Mouse (Mus musculus): ENCODE data around the gene Xpo5. TPM values are rescaled to one million over a fixed set of nuclear protein-coding genes. Genes with fewer than 3 reads are reported as not detected.

Gene Xpo5
- total and polyA plus RNA-seq, 3 experiments = 47.5 to 93.4 (median 82.7) TPM

DNA sequence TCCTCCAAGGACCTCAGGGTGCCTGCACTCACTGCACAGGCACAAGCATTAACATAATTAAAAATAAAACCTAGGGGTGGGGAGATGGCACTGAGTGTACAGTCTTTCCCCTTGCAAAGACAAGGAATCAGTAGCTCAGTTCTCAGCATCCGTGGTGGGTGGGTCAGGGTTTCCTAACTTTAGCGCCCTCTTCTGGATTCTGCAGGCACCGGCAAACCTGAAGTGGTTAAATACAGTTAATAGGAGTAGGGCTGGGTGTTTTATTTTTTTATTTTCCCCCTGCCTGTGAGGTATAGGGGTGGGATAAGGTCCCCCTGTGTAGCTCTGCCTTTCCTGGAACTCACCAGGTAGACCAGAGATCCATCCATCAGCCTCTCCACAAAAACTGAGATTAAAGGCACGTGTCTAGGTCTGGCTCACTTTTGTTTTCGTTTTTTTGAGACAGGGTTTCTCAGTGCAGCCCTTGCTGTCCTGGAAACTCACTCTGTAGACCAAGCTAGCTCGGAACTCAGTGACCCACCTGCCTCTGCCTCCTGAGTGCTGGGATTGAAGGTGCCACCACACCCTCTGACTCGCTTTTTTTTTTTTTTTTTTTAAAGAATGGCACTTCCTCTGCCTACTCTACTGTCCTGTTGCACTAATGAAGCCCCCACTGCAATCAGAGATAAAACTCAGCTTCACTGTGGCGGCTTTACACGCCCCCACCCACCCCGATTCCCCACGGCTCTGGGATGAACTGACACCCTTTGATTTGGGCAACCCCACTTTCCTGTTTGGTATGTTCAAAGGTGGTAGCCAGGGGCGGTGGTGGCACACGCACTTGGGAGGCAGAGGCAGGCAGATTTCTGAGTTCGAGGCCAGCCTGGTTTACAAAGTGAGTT is 50.2 kb downstream of the Xpo5 start:
- no peaks in the 10 kb centered on the region for H3K9me3 ChIP-seq (replicated peaks; ENCODE audit: insufficient read depth, low read length)
- peak; percentile 84 for DNase-seq (ENCODE audit: low read depth, low spot score)
- TF ChIP-seq MAX (IDR thresholded peaks at IDR 0.05; ENCODE audit: low read length) (no peak; the same call in 1 of the 2 replicates), CTCF (IDR thresholded peaks at IDR 0.05 in 2 of 3, conservative IDR thresholded peaks at IDR 0.05 in 1 of 3; ENCODE audit: control insufficient read depth in 1 of 3, insufficient read depth in 1 of 3, low read depth in 2 of 3, low read length in 3 of 3, poor library complexity in 1 of 3, severe bottlenecking in 1 of 3) (peak; percentile 71 to 74 (median 72)), ZNF384 (IDR thresholded peaks at IDR 0.05; ENCODE audit: low read depth, low read length) (peak; percentile 84), MAFK (IDR thresholded peaks at IDR 0.05; ENCODE audit: borderline replicate concordance, low read depth, low read length) (no peak), ZKSCAN1 (IDR thresholded peaks at IDR 0.05; ENCODE audit: low read depth, low read length) (0 out of 2 replicates have a peak, but pooled peaks have one; percentile 11), ZMIZ1 (IDR thresholded peaks at IDR 0.05; ENCODE audit: low read depth, low read length) (no peak), RAD21 (IDR thresholded peaks at IDR 0.05; ENCODE audit: low read depth, low read length) (peak; percentile 35), MYC (IDR thresholded peaks at IDR 0.05; ENCODE audit: low read depth, low read length) (0 out of 2 replicates have a peak, but pooled peaks have one; percentile 12), JUND (IDR thresholded peaks at IDR 0.05; ENCODE audit: low read depth, low read length) (no peak), SIN3A (IDR thresholded peaks at IDR 0.05; ENCODE audit: low read length) (peak; percentile 63), SMC3 (IDR thresholded peaks at IDR 0.05; ENCODE audit: low read depth, low read length) (peak; percentile 53), HCFC1 (IDR thresholded peaks at IDR 0.05; ENCODE audit: low read depth, low read length) (0 out of 2 replicates have a peak, but pooled peaks have one; percentile 32), USF1 (IDR thresholded peaks at IDR 0.05; ENCODE audit: low read depth, low read length) (no peak), MXI1 (IDR thresholded peaks at IDR 0.05; ENCODE audit: low read depth, low read length) (peak; percentile 69; the same call in 1 of the 2 replicates), CHD2 (IDR thresholded peaks at IDR 0.05; ENCODE audit: low read length) (no peak), POLR2A (IDR thresholded peaks at IDR 0.05; ENCODE audit: control insufficient read depth in 1 of 2, insufficient read depth in 1 of 2, low read depth in 1 of 2, low read length in 2 of 2, poor library complexity in 1 of 2) (peak in 1 of 2 experiments; percentile 53; a peak in 2 of 4 replicates), MYB (IDR thresholded peaks at IDR 0.05; ENCODE audit: low read depth, low read length) (no peak), ZC3H11A (IDR thresholded peaks at IDR 0.05; ENCODE audit: low read depth, low read length) (peak; percentile 35)
- H3K4me3 ChIP-seq (ENCODE audit: control insufficient read depth in 1 of 2, insufficient read depth in 1 of 2, low read depth in 2 of 2, low read length in 2 of 2) = peak overlapping the region; percentile 64 to 66
- H3K27me3 ChIP-seq (ENCODE audit: control insufficient read depth in 1 of 2, insufficient read depth in 2 of 2, low read length in 2 of 2) = no peaks in the 10 kb centered on the region
- peaks cover 0 to 4% of the 10 kb centered on the region in 2 experiments; a peak in 2 of 4 replicates for H3K36me3 ChIP-seq (ENCODE audit: control insufficient read depth in 1 of 2, insufficient read depth in 2 of 2, low read length in 2 of 2)
- H3K79me2 ChIP-seq (ENCODE audit: control insufficient read depth, insufficient read depth, low read length, poor library complexity) = peaks cover 13% of the 10 kb centered on the region
- peak overlapping the region; percentile 55 for H3K9ac ChIP-seq (ENCODE audit: control insufficient read depth, low read depth, low read length, poor library complexity, severe bottlenecking)
- peak overlapping the region; percentile 8; the same call in 1 of the 2 replicates for H3K27ac ChIP-seq (ENCODE audit: control insufficient read depth, low read depth, low read length)
- peaks cover 0 to 15% of the 10 kb centered on the region in 2 experiments; a peak in 2 of 4 replicates for H3K4me1 ChIP-seq (ENCODE audit: control insufficient read depth in 1 of 2, insufficient read depth in 2 of 2, low read length in 2 of 2)

Data from MEL (cell line).